Mouse (Mus musculus): Measurements from ENCODE around the gene Apol9b. TPM values are rescaled to one million over a fixed set of nuclear protein-coding genes. Genes with fewer than 3 reads are reported as not detected.

The Apol9b gene
- polyA plus RNA-seq, 1 experiment from 2014 or later, result not detected

Other genes starting within 250 kb of the Apol9b start
- gene Apol11a, start 220.8 kb upstream of the Apol9b start, polyA plus RNA-seq (2015; fragmentation: Nextera tagmentation; extraction: Ambion mirVana), result not detected in 2 replicates
- gene Apol7c, start 195.7 kb upstream of the Apol9b start, polyA plus RNA-seq (2015; fragmentation: Nextera tagmentation; extraction: Ambion mirVana), result not detected in 2 replicates
- not detected in 2 replicates for gene 1700025B11Rik, start 167.1 kb upstream of the Apol9b start, polyA plus RNA-seq (2015; fragmentation: Nextera tagmentation; extraction: Ambion mirVana)
- 0.12 and 0.16 TPM in 2 replicates for gene Apol10b, start 132.9 kb upstream of the Apol9b start, polyA plus RNA-seq (2015; fragmentation: Nextera tagmentation; extraction: Ambion mirVana)
- not detected in 2 replicates for gene Gm36245, start 129.8 kb upstream of the Apol9b start, polyA plus RNA-seq (2015; fragmentation: Nextera tagmentation; extraction: Ambion mirVana)
- gene Apol11b, start 85.8 kb upstream of the Apol9b start, polyA plus RNA-seq (2015; fragmentation: Nextera tagmentation; extraction: Ambion mirVana), result not detected in 2 replicates
- gene Apol7e, start 30.2 kb upstream of the Apol9b start, polyA plus RNA-seq (2015; fragmentation: Nextera tagmentation; extraction: Ambion mirVana), result not detected in 2 replicates
- 0.22 and 0.25 TPM in 2 replicates for gene Apol8, start 28.0 kb downstream of the Apol9b start, polyA plus RNA-seq (2015; fragmentation: Nextera tagmentation; extraction: Ambion mirVana)
- gene Myh9, start 113.1 kb downstream of the Apol9b start, polyA plus RNA-seq (2015; fragmentation: Nextera tagmentation; extraction: Ambion mirVana), result 11.8 and 12.0 TPM in 2 replicates
- 211 and 212 TPM in 2 replicates for gene Txn2, start 200.0 kb downstream of the Apol9b start, polyA plus RNA-seq (2015; fragmentation: Nextera tagmentation; extraction: Ambion mirVana)
- 8.5 and 9.1 TPM in 2 replicates for gene Foxred2, start 227.7 kb downstream of the Apol9b start, polyA plus RNA-seq (2015; fragmentation: Nextera tagmentation; extraction: Ambion mirVana)
- 170 TPM in 2 replicates for gene Eif3d, start 241.8 kb downstream of the Apol9b start, polyA plus RNA-seq (2015; fragmentation: Nextera tagmentation; extraction: Ambion mirVana)